Mouse (Mus musculus): ENCODE data around the gene Abcg4. TPM values are rescaled to one million over a fixed set of nuclear protein-coding genes. Genes with fewer than 3 reads are reported as not detected.
"Not testable (repeated sequence)": the region's sequence is repeated elsewhere in the genome, so short reads cannot be mapped to it uniquely, and the experiment has no call there.

Abcg4 gene
- total and polyA plus RNA-seq, 3 experiments, result 4.1 to 17.1 TPM; not detected in 1

- H3K27me3 ChIP-seq (ENCODE audit: control insufficient read depth in 1 of 2, insufficient read depth in 2 of 2, low read length in 2 of 2); H3K4me1 ChIP-seq (ENCODE audit: control insufficient read depth in 1 of 2, insufficient read depth in 2 of 2, low read length in 2 of 2); DNase-seq (ENCODE audit: low read depth, low spot score); H3K9me3 ChIP-seq (replicated peaks; ENCODE audit: insufficient read depth, low read length): not testable (repeated sequence)
- Histone ChIP-seq H3K9ac (ENCODE audit: control insufficient read depth, low read depth, low read length, poor library complexity, severe bottlenecking) (peak overlapping the region; percentile 99), H3K79me2 (ENCODE audit: control insufficient read depth, insufficient read depth, low read length, poor library complexity) (peaks cover 37% of the 10 kb centered on the region), H3K4me3 (ENCODE audit: control insufficient read depth in 1 of 2, insufficient read depth in 1 of 2, low read depth in 2 of 2, low read length in 2 of 2) (peak overlapping the region; percentile 24 to 86), H3K36me3 (ENCODE audit: control insufficient read depth in 1 of 2, insufficient read depth in 2 of 2, low read length in 2 of 2) (peaks cover 0 to 13% of the 10 kb centered on the region in 2 experiments; a peak in 3 of 4 replicates), H3K27ac (ENCODE audit: control insufficient read depth, low read depth, low read length) (peak overlapping the region; percentile 10; the same call in 1 of the 2 replicates)
These were observed 48.1 kb upstream of the Abcg4 start for GRCm38 (mm10) chr9:44336513-44336912.

GRCm38 (mm10) chr9:44336093-44336406 lies 47.6 kb upstream of the Abcg4 start:
- no peak for TF ChIP-seq SIN3A (IDR thresholded peaks at IDR 0.05; ENCODE audit: low read length)
- peak; percentile 51; the same call in 1 of the 2 replicates for TF ChIP-seq MYC (IDR thresholded peaks at IDR 0.05; ENCODE audit: low read depth, low read length)
- peak; percentile 47 for TF ChIP-seq MXI1 (IDR thresholded peaks at IDR 0.05; ENCODE audit: low read depth, low read length)
- TF ChIP-seq ZMIZ1 (IDR thresholded peaks at IDR 0.05; ENCODE audit: low read depth, low read length), result 0 out of 2 replicates have a peak, but pooled peaks have one; percentile 1
- Histone ChIP-seq H3K4me1 (ENCODE audit: control insufficient read depth in 1 of 2, insufficient read depth in 2 of 2, low read length in 2 of 2) (peaks cover 0 to 7% of the 10 kb centered on the region in 2 experiments; a peak in 2 of 4 replicates), H3K36me3 (ENCODE audit: control insufficient read depth in 1 of 2, insufficient read depth in 2 of 2, low read length in 2 of 2) (peaks cover 0 to 9% of the 10 kb centered on the region in 2 experiments; a peak in 3 of 4 replicates)

GRCm38 (mm10) chr9:44335331-44336092 lies 47.1 kb upstream of the Abcg4 start:
- TF ChIP-seq USF1 (IDR thresholded peaks at IDR 0.05; ENCODE audit: low read depth, low read length), result no peak
- peak; percentile 14; the same call in 1 of the 2 replicates for TF ChIP-seq ZMIZ1 (IDR thresholded peaks at IDR 0.05; ENCODE audit: low read depth, low read length)
- TF ChIP-seq SMC3 (IDR thresholded peaks at IDR 0.05; ENCODE audit: low read depth, low read length), result peak; percentile 28
- TF ChIP-seq POLR2A (IDR thresholded peaks at IDR 0.05; ENCODE audit: control insufficient read depth in 1 of 2, insufficient read depth in 1 of 2, low read depth in 1 of 2, low read length in 2 of 2, poor library complexity in 1 of 2), result peak; percentile 57 to 73; a peak in 3 of 4 replicates
- TF ChIP-seq CHD1 (IDR thresholded peaks at IDR 0.05; ENCODE audit: low read depth, low read length), result peak; percentile 97
- TF ChIP-seq POLR2AphosphoS5 (IDR thresholded peaks at IDR 0.05; ENCODE audit: borderline replicate concordance, low read depth, low read length), result peak; percentile 11; the same call in 1 of the 2 replicates
- TF ChIP-seq NRF1 (IDR thresholded peaks at IDR 0.05; ENCODE audit: insufficient read depth, low read depth, low read length, poor library complexity, severe bottlenecking), result no peak
- no peak for TF ChIP-seq CHD2 (IDR thresholded peaks at IDR 0.05; ENCODE audit: low read length)
- H3K4me3 ChIP-seq (ENCODE audit: control insufficient read depth in 1 of 2, insufficient read depth in 1 of 2, low read depth in 2 of 2, low read length in 2 of 2), result peak overlapping the region; percentile 55 to 86
- peak overlapping the region; percentile 93 for H3K27ac ChIP-seq (ENCODE audit: control insufficient read depth, low read depth, low read length)
- peaks cover 0 to 6% of the 10 kb centered on the region in 2 experiments; a peak in 3 of 4 replicates for H3K36me3 ChIP-seq (ENCODE audit: control insufficient read depth in 1 of 2, insufficient read depth in 2 of 2, low read length in 2 of 2)
- no peaks in the 10 kb centered on the region for H3K27me3 ChIP-seq (ENCODE audit: control insufficient read depth in 1 of 2, insufficient read depth in 2 of 2, low read length in 2 of 2)
- peak; percentile 66 for DNase-seq (ENCODE audit: low read depth, low spot score)
- peaks cover 27% of the 10 kb centered on the region for H3K79me2 ChIP-seq (ENCODE audit: control insufficient read depth, insufficient read depth, low read length, poor library complexity)
- H3K9ac ChIP-seq (ENCODE audit: control insufficient read depth, low read depth, low read length, poor library complexity, severe bottlenecking), result peak overlapping the region; percentile 99
- H3K4me1 ChIP-seq (ENCODE audit: control insufficient read depth in 1 of 2, insufficient read depth in 2 of 2, low read length in 2 of 2), result peaks cover 0 to 3% of the 10 kb centered on the region in 2 experiments; a peak in 1 of 4 replicates
- no peaks in the 10 kb centered on the region for H3K9me3 ChIP-seq (replicated peaks; ENCODE audit: insufficient read depth, low read length)

More at GRCm38 (mm10) chr9:44336093-44336406, 47.6 kb upstream of the Abcg4 start:
- Histone ChIP-seq H3K9ac (ENCODE audit: control insufficient read depth, low read depth, low read length, poor library complexity, severe bottlenecking) (peak overlapping the region; percentile 99), H3K4me3 (ENCODE audit: control insufficient read depth in 1 of 2, insufficient read depth in 1 of 2, low read depth in 2 of 2, low read length in 2 of 2) (peak overlapping the region; percentile 55 to 86), H3K9me3 (replicated peaks; ENCODE audit: insufficient read depth, low read length) (no peaks in the 10 kb centered on the region), H3K79me2 (ENCODE audit: control insufficient read depth, insufficient read depth, low read length, poor library complexity) (peaks cover 33% of the 10 kb centered on the region), H3K27me3 (ENCODE audit: control insufficient read depth in 1 of 2, insufficient read depth in 2 of 2, low read length in 2 of 2) (no peaks in the 10 kb centered on the region), H3K27ac (ENCODE audit: control insufficient read depth, low read depth, low read length) (peak overlapping the region; percentile 93)
- DNase-seq (ENCODE audit: low read depth, low spot score), result peak; percentile 55

Measured in MEL (cell line).